Mouse (Mus musculus) C2C12 (cell line): ENCODE results near the gene Sez6l. TPM values are rescaled to one million over a fixed set of nuclear protein-coding genes. Genes with fewer than 3 reads are reported as not detected.

ENCODE experiments used
- H3K27me3 ChIP-seq: one replicate; pipeline ENCODE4 v1.6.1; 2011; ENCODE audit not compliant: control insufficient read depth, insufficient read depth, insufficient read length
- H3K36me3 ChIP-seq: one replicate; pipeline ENCODE4 v1.6.1; 2011; ENCODE audit not compliant: control insufficient read depth, insufficient read depth
- H3K4me3 ChIP-seq: one replicate; pipeline ENCODE4 v1.5.1; 2011; ENCODE audit warnings: mild to moderate bottlenecking, control low read depth; ENCODE audit not compliant: poor library complexity, insufficient read depth, severe bottlenecking
- H3K79me2 ChIP-seq: one replicate; pipeline ENCODE4 v1.6.1; 2011; ENCODE audit not compliant: control insufficient read depth, insufficient read depth
- H3K79me3 ChIP-seq: one replicate; pipeline ENCODE4 v1.6.1; 2011; ENCODE audit warnings: low read depth, control low read depth
- H3ac ChIP-seq: one replicate; pipeline ENCODE3; 2011; ENCODE audit warnings: low read depth; ENCODE audit not compliant: control insufficient read depth, insufficient read length
- CEBPB ChIP-seq: IDR thresholded peaks from one replicate; pipeline ENCODE4 v1.6.1; 2011; ENCODE audit warnings: low read depth, mild to moderate bottlenecking, control low read depth, moderate library complexity
- CTCF ChIP-seq: IDR thresholded peaks from one replicate; pipeline ENCODE4 v1.5.1; 2011; ENCODE audit not compliant: control insufficient read depth, insufficient read depth, insufficient read length
- FOSL1 ChIP-seq: IDR thresholded peaks from one replicate; pipeline ENCODE4 v1.8.0; 2011; ENCODE audit warnings: mild to moderate bottlenecking, low read length; ENCODE audit not compliant: poor library complexity, insufficient read depth, severe bottlenecking
- MAX ChIP-seq: IDR thresholded peaks from one replicate; pipeline ENCODE4 v1.6.1; 2011; ENCODE audit warnings: mild to moderate bottlenecking, control low read depth
- MYOD1 ChIP-seq: IDR thresholded peaks from one replicate; pipeline ENCODE4 v1.6.1; 2011; ENCODE audit warnings: low read depth; ENCODE audit not compliant: control insufficient read depth, insufficient read length
- MYOG ChIP-seq: IDR thresholded peaks from one replicate; pipeline ENCODE4 v1.6.1; 2011; ENCODE audit not compliant: control insufficient read depth, insufficient read length; ENCODE audit errors: extremely low read depth
- USF1 ChIP-seq: IDR thresholded peaks from one replicate; pipeline ENCODE4 v1.6.1; 2011; ENCODE audit warnings: low read depth, mild to moderate bottlenecking, control low read depth, moderate library complexity
- polyA plus RNA-seq: library from polyadenylated mRNA; unstranded; fragments of >200 nt; fragmentation: generic; extraction: Trizol; gene quantifications from one replicate; pipeline ENCODE4 v1.2.1, GENCODE M21; 2012; ENCODE audit warnings: missing spikeins

The Sez6l gene
- polyA plus RNA-seq, 1 experiment: not detected

- Histone ChIP-seq H3K4me3 (no peak overlapping the region), H3K79me3 (no peaks in the 10 kb centered on the region), H3K27me3 (peaks cover 23% of the 10 kb centered on the region), H3K79me2 (no peaks in the 10 kb centered on the region), H3K36me3 (no peaks in the 10 kb centered on the region), H3ac (no peak overlapping the region)
- no peak for TF ChIP-seq USF1
Measured at GRCm38 (mm10) chr5:112487504-112487903, 89.5 kb downstream of the Sez6l start.

GRCm38 (mm10) chr5:112486415-112486814 lies 90.6 kb downstream of the Sez6l start:
- Histone ChIP-seq H3K79me2 (no peaks in the 10 kb centered on the region), H3K79me3 (no peaks in the 10 kb centered on the region), H3K27me3 (peaks cover 27% of the 10 kb centered on the region), H3K4me3 (no peak overlapping the region), H3ac (no peak overlapping the region), H3K36me3 (no peaks in the 10 kb centered on the region)
- TF ChIP-seq MYOD1 (no peak), FOSL1 (no peak)

GRCm38 (mm10) chr5:112484924-112485715 lies 91.9 kb downstream of the Sez6l start:
- H3K4me3 ChIP-seq: no peak overlapping the region
- no peak for TF ChIP-seq MYOD1
- TF ChIP-seq USF1: no peak
- no peak overlapping the region for H3ac ChIP-seq
- no peaks in the 10 kb centered on the region for H3K79me2 ChIP-seq
- no peaks in the 10 kb centered on the region for H3K79me3 ChIP-seq
- H3K36me3 ChIP-seq: no peaks in the 10 kb centered on the region
- H3K27me3 ChIP-seq: peaks cover 29% of the 10 kb centered on the region

GRCm38 (mm10) chr5:112483030-112483429 lies 94.0 kb downstream of the Sez6l start:
- H3K79me3 ChIP-seq: no peaks in the 10 kb centered on the region
- H3K79me2 ChIP-seq: no peaks in the 10 kb centered on the region
- TF ChIP-seq CEBPB (no peak), FOSL1 (no peak), MAX (no peak), MYOD1 (no peak), MYOG (no peak), CTCF (no peak), USF1 (no peak)
- H3K36me3 ChIP-seq: no peaks in the 10 kb centered on the region
- no peak overlapping the region for H3K4me3 ChIP-seq
- no peak overlapping the region for H3ac ChIP-seq
- H3K27me3 ChIP-seq: peaks cover 32% of the 10 kb centered on the region

DNA sequence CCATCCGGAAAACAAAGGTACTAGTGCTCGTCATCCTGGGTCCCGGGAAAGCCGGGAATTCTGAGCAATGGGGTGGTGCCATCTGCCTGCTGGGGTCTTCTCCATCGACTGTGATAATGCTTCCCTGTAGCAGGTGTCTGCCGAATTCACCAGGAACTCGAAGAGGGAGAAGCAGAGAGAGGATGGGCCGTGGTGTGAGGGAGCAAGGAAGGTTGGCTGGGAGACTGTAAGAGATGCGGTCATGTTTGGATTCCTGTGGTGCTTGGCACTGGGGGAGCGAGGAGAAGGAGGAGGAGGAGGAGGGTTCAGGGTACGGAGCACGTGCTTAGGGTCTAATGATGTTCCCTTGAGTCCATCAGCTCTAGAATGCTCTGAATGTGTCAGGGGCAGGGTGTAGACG lies 94.4 kb downstream of the Sez6l start:
- no peak overlapping the region for H3ac ChIP-seq
- no peaks in the 10 kb centered on the region for H3K79me3 ChIP-seq
- no peak overlapping the region for H3K4me3 ChIP-seq
- TF ChIP-seq CEBPB (no peak), FOSL1 (no peak), MAX (no peak), USF1 (no peak), MYOG (no peak), MYOD1 (no peak), CTCF (no peak)
- peaks cover 32% of the 10 kb centered on the region for H3K27me3 ChIP-seq
- H3K36me3 ChIP-seq: no peaks in the 10 kb centered on the region
- H3K79me2 ChIP-seq: no peaks in the 10 kb centered on the region

- Histone ChIP-seq H3K27me3 (peaks cover 33% of the 10 kb centered on the region), H3K79me2 (no peaks in the 10 kb centered on the region), H3K36me3 (no peaks in the 10 kb centered on the region), H3ac (no peak overlapping the region), H3K4me3 (no peak overlapping the region), H3K79me3 (no peaks in the 10 kb centered on the region)
- TF ChIP-seq MAX (no peak), MYOG (no peak), CTCF (no peak), USF1 (no peak), FOSL1 (no peak), CEBPB (no peak), MYOD1 (no peak)
Measured at GRCm38 (mm10) chr5:112481946-112482410, 95.0 kb downstream of the Sez6l start.
